Mouse (Mus musculus) heart, embryonic 15.5 days (tissue): Measurements from ENCODE around the gene Ugt1a1. TPM values are rescaled to one million over a fixed set of nuclear protein-coding genes. Genes with fewer than 3 reads are reported as not detected.
"Not testable (repeated sequence)": the region's sequence is repeated elsewhere in the genome, so short reads cannot be mapped to it uniquely, and the experiment has no call there.

Source experiments
- ATAC-seq: fragments of 200-750 bp; cut with Nextera tagmentation; replicated peaks from 2 replicates; pipeline ENCODE4 v1.8.0; 2017; ENCODE audit warnings: low read depth, moderate TSS enrichment; ENCODE audit not compliant: insufficient number of reproducible peaks, insufficient read depth, low FRiP score
- H3K27ac ChIP-seq: fragments of 300-500 bp; sonication (generic); 2 replicates; pipeline ENCODE4 v1.5.1; 2015; ENCODE audit warnings: mild to moderate bottlenecking, inconsistent platforms
- H3K27me3 ChIP-seq: fragments of 300-500 bp; sonication (generic); 2 replicates; pipeline ENCODE4 v1.6.1; 2015; ENCODE audit warnings: inconsistent platforms
- H3K36me3 ChIP-seq: fragments of 300-500 bp; sonication (generic); 2 replicates; pipeline ENCODE4 v1.6.1; 2015; ENCODE audit warnings: mild to moderate bottlenecking, inconsistent platforms
- H3K4me1 ChIP-seq: fragments of 300-500 bp; sonication (generic); replicated peaks from 2 replicates; pipeline ENCODE4 v1.6.1; 2015; ENCODE audit warnings: inconsistent platforms
- H3K4me2 ChIP-seq: fragments of 300-500 bp; sonication (generic); 2 replicates; pipeline ENCODE4 v1.6.1; 2015; ENCODE audit warnings: inconsistent platforms, mild to moderate bottlenecking, moderate library complexity
- H3K4me3 ChIP-seq: fragments of 300-500 bp; sonication (generic); 2 replicates; pipeline ENCODE4 v1.5.1; 2015; ENCODE audit warnings: mild to moderate bottlenecking, inconsistent platforms
- H3K9ac ChIP-seq: fragments of 300-500 bp; sonication (generic); 2 replicates; pipeline ENCODE4 v1.6.1; 2015; ENCODE audit warnings: mild to moderate bottlenecking, inconsistent platforms
- H3K9me3 ChIP-seq: fragments of 300-500 bp; sonication (generic); replicated peaks from 2 replicates; pipeline ENCODE4 v1.6.1; 2016; ENCODE audit warnings: inconsistent platforms
- WGBS: fragments of 180-500 bp; shearing (Covaris S2); methylation state at CpG from one replicate; pipeline ENCODE4 v1.1.7; 2015; ENCODE audit warnings: mixed read lengths; 5-methylcytosine and 5-hydroxymethylcytosine counted together
- polyA plus RNA-seq: library from polyadenylated mRNA; unstranded; fragments of >200 nt; fragmentation: Nextera tagmentation; extraction: Ambion mirVana; gene quantifications from 2 replicates; pipeline ENCODE4 v1.2.1, GENCODE M21; 2015

Gene Ugt1a1
- polyA plus RNA-seq, 1 experiment from 2014 or later = not detected

GRCm38 (mm10) chr1:88219054-88219453 lies 7.3 kb downstream of the Ugt1a1 start:
- Histone ChIP-seq H3K9me3 (peaks cover 28% of the 10 kb centered on the region), H3K27me3 (no peaks in the 10 kb centered on the region), H3K9ac (no peak overlapping the region), H3K36me3 (no peaks in the 10 kb centered on the region), H3K4me2 (no peak overlapping the region), H3K4me3 (no peak overlapping the region), H3K27ac (no peak overlapping the region), H3K4me1 (no peaks in the 10 kb centered on the region)
- 21% methylated on average over 1 of the region's 1 CpGs for WGBS
- no peak for ATAC-seq

DNA sequence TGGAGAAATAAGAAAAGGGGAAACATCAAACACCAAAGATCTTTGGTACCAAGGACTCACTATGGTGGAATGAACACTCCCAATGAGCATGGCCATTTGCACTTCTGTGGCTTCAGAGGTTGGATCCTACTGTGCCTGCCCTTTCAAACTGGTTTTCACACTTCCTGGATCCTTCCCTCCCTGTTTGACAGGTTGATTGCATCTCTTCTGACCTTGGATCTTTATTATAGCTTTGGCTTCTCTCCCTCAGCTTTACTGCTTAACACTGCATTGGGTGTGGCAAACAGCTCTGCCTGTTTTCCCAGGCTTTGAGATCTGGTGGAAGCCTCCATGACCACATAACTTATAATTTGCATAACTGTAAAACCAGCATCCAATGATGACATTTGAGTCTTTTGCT lies 8.6 kb downstream of the Ugt1a1 start:
- Histone ChIP-seq H3K4me3 (no peak overlapping the region), H3K9me3 (peaks cover 18% of the 10 kb centered on the region), H3K27ac (no peak overlapping the region), H3K36me3 (no peaks in the 10 kb centered on the region), H3K4me1 (no peaks in the 10 kb centered on the region), H3K9ac (no peak overlapping the region), H3K27me3 (no peaks in the 10 kb centered on the region), H3K4me2 (no peak overlapping the region)
- ATAC-seq = no peak

DNA sequence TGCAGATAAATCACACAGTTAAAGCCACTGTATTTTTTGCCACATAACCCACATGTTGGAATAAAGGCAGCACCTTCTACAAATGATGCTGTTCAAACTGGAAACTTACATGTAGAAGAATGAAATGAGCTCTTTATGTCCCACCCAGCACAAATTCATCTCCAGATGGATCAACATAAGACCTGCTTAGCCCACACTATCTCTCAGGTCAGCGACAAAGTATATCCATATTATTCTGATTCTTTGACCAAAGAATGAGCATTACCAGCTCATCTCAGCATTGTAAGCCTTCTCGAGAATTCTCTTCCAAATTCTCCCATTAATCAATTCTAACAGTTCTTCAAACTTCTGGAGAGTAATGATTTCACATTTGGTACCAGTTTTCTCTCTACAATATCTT lies 10.5 kb downstream of the Ugt1a1 start:
- no peak overlapping the region for H3K27ac ChIP-seq
- no peaks in the 10 kb centered on the region for H3K4me1 ChIP-seq
- no peaks in the 10 kb centered on the region for H3K27me3 ChIP-seq
- no peak overlapping the region for H3K9ac ChIP-seq
- H3K4me3 ChIP-seq = no peak overlapping the region
- ATAC-seq = no peak
- peaks cover 24% of the 10 kb centered on the region for H3K9me3 ChIP-seq
- WGBS = 38% methylated on average over 2 of the region's 2 CpGs
- no peaks in the 10 kb centered on the region for H3K36me3 ChIP-seq
- H3K4me2 ChIP-seq = no peak overlapping the region

DNA sequence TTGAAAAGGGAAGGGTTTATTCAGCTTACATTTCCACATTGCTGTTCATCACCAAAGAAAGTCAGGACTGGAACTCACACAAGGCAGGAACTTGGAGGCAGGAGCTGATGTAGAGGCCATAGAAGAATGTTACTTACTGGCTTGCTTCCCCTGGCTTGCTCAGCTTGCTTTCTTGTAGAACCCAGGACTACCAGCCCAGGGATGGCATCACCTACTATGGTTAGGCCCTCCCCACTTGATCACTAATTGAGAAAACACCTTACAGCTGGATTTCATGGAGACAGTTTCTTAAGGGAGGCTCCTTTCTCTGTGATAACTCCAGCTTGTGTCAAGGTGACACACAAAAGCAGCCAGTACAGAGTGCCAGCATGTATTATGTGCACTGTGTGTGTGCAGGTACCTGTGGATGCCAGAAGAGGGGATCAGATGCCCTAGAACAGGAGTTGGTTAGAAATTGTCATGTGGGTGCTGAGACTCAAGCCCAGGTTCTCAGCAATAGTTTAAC lies 11.3 kb downstream of the Ugt1a1 start:
- H3K9ac ChIP-seq, H3K36me3 ChIP-seq, H3K4me3 ChIP-seq, H3K27ac ChIP-seq, H3K27me3 ChIP-seq, H3K4me2 ChIP-seq, ATAC-seq, H3K4me1 ChIP-seq: not testable (repeated sequence)
- peaks cover 28% of the 10 kb centered on the region for H3K9me3 ChIP-seq

DNA sequence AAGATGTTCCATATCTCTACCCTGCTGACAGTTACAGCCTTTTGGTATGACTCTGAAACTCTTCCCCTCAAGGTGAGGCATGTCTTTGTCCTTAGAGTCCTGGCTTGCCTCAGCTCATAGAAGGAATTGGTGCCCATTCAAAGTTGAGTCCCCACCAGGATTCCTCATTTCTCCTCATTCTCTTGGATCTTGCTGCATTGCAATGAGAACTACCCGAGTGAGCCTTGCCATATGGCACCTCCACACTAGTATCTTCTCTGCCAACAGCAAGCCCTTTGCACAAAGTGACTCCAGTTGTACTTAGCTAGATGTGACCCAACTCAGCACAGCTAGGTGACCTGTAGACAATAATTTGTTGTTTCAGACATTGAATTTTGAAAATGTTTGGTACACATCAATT lies 11.8 kb downstream of the Ugt1a1 start:
- no peak overlapping the region for H3K4me2 ChIP-seq
- H3K9me3 ChIP-seq = peaks cover 31% of the 10 kb centered on the region
- H3K9ac ChIP-seq = no peak overlapping the region
- no peak overlapping the region for H3K4me3 ChIP-seq
- no peak overlapping the region for H3K27ac ChIP-seq
- no peaks in the 10 kb centered on the region for H3K27me3 ChIP-seq
- H3K36me3 ChIP-seq = no peaks in the 10 kb centered on the region
- H3K4me1 ChIP-seq = no peaks in the 10 kb centered on the region
- ATAC-seq = no peak
- WGBS = 39% methylated on average over 1 of the region's 1 CpGs

DNA sequence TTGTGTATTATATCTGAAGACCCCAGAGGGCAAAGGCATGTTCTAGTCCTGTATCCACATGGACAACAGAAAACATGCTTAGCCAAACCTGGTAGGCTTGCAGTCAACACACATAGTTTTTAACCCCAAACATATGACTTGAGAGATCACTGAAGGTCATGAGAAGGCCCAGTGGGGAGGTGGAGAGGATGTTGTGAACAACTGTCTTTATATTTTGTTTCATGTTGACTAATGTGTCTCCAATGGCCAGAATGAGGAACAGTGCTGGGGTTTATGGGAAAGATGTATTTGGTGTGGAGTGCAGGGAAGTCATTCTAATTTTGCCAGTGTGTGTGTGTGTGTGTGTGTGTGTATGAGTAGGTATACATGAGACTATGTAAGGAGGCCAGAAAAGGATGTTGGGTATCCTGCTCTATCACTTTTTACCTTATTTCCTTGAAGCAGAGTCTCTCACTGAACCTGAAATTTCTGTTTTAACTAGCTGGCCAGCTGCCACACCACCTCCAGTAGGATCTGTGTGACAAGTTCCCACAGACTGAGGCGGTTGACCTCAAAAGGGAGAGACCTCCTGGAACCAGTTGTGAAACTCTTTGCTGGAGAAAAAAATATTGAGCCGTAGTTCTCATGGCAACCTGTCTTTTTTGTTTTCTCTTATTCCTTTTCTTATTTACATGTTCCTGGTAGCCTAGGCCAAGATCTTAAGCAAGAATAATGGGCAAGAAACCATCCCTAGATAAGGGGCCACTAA lies 12.4 kb downstream of the Ugt1a1 start:
- Histone ChIP-seq H3K4me1 (no peaks in the 10 kb centered on the region), H3K36me3 (no peaks in the 10 kb centered on the region), H3K4me2 (no peak overlapping the region), H3K27me3 (no peaks in the 10 kb centered on the region), H3K9ac (no peak overlapping the region), H3K9me3 (peaks cover 31% of the 10 kb centered on the region), H3K4me3 (no peak overlapping the region), H3K27ac (no peak overlapping the region)
- WGBS = 60% methylated on average over 2 of the region's 2 CpGs
- no peak for ATAC-seq

GRCm38 (mm10) chr1:88225301-88225700 lies 13.5 kb downstream of the Ugt1a1 start:
- not testable (repeated sequence) for H3K4me2 ChIP-seq, ATAC-seq, H3K27ac ChIP-seq, H3K4me1 ChIP-seq, H3K9ac ChIP-seq, H3K4me3 ChIP-seq, H3K36me3 ChIP-seq, H3K27me3 ChIP-seq
- peaks cover 40% of the 10 kb centered on the region for H3K9me3 ChIP-seq
- WGBS = 29% methylated on average over 2 of the region's 2 CpGs

GRCm38 (mm10) chr1:88225741-88226140 lies 14.0 kb downstream of the Ugt1a1 start:
- no peaks in the 10 kb centered on the region for H3K36me3 ChIP-seq
- ATAC-seq = no peak
- H3K4me1 ChIP-seq = no peaks in the 10 kb centered on the region
- H3K4me3 ChIP-seq = no peak overlapping the region
- H3K4me2 ChIP-seq = no peak overlapping the region
- peaks cover 40% of the 10 kb centered on the region for H3K9me3 ChIP-seq
- no peak overlapping the region for H3K27ac ChIP-seq
- no peaks in the 10 kb centered on the region for H3K27me3 ChIP-seq
- no peak overlapping the region for H3K9ac ChIP-seq

DNA sequence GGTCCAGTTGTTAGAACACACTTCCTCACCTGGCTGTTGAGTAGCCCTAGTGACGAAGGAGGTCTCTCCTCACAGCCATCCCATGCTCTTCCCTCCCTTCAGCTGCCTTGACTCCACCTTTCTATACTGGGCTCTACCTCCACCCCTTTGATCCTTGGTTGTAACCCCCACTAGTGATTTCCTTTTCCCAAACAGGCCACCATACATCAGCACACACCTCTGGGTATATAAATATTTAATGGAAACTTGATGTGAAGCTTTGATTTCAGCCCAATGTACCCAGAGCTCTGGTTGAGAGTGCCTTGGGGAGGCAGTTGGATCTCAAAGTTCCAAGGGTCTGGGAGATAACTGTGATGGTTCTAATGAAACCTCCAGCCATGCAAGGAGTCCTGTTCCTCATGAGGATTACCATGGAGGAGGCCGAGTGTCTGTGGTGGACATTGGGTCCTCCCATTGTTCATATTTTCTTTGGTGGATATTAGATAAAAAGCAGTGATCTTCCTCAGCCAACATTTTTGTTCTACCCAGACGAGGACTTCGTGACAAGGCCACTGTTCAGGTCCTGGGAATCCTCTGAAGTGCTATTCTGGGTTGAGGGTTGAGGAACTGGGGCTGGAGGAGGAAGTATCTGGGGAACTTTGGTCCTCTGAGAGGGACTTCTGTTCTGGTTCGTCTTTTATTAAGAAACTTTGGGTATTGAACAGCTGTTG lies 15.1 kb downstream of the Ugt1a1 start, which contains the start of gene Mroh2a:
Mroh2a (plus strand) TSS at position 317 of the 710 bp plus-strand sequence.
- WGBS = 46% methylated on average over 5 of the region's 5 CpGs
- H3K4me1 ChIP-seq = no peaks in the 10 kb centered on the region

GRCm38 (mm10) chr1:88227482-88227881 lies 15.7 kb downstream of the Ugt1a1 start:
- Histone ChIP-seq H3K27ac (no peak overlapping the region), H3K27me3 (no peaks in the 10 kb centered on the region), H3K9ac (no peak overlapping the region), H3K36me3 (no peaks in the 10 kb centered on the region), H3K4me3 (no peak overlapping the region), H3K9me3 (peaks cover 49% of the 10 kb centered on the region), H3K4me1 (no peaks in the 10 kb centered on the region), H3K4me2 (no peak overlapping the region)
- ATAC-seq = no peak
- WGBS = 52% methylated on average over 2 of the region's 2 CpGs

More for the DNA sequence above, 15.1 kb downstream of the Ugt1a1 start, which contains the start of gene Mroh2a:
- Histone ChIP-seq H3K36me3 (no peaks in the 10 kb centered on the region), H3K9me3 (peaks cover 48% of the 10 kb centered on the region), H3K27me3 (no peaks in the 10 kb centered on the region), H3K27ac (no peak within 1 kb of the TSS), H3K4me3 (no peak within 1 kb of the TSS), H3K9ac (no peak within 1 kb of the TSS), H3K4me2 (no peak within 1 kb of the TSS)
- ATAC-seq = no peak

- Histone ChIP-seq H3K4me1 (no peaks in the 10 kb centered on the region), H3K4me2 (no peak overlapping the region), H3K36me3 (no peaks in the 10 kb centered on the region), H3K4me3 (no peak overlapping the region), H3K9ac (no peak overlapping the region), H3K9me3 (peaks cover 55% of the 10 kb centered on the region), H3K27me3 (no peaks in the 10 kb centered on the region), H3K27ac (no peak overlapping the region)
- no peak for ATAC-seq
- 66% methylated on average over 7 of the region's 7 CpGs for WGBS
Observed at GRCm38 (mm10) chr1:88228121-88228520, 16.4 kb downstream of the Ugt1a1 start.

- Histone ChIP-seq H3K27me3 (no peaks in the 10 kb centered on the region), H3K4me2 (no peak overlapping the region), H3K4me1 (no peaks in the 10 kb centered on the region), H3K27ac (no peak overlapping the region), H3K9ac (no peak overlapping the region), H3K4me3 (no peak overlapping the region), H3K9me3 (peaks cover 66% of the 10 kb centered on the region), H3K36me3 (no peaks in the 10 kb centered on the region)
- ATAC-seq = no peak
- WGBS = 68% methylated on average over 3 of the region's 3 CpGs
Observed at GRCm38 (mm10) chr1:88229566-88229965, 17.8 kb downstream of the Ugt1a1 start.
